8 mouse cellular contexts compared by ENCODE assay signal in genomic region chr14:62836926-62837640, GRCm38 (mm10). TPM values are rescaled to one million over a fixed set of nuclear protein-coding genes. Genes with fewer than 3 reads are reported as not detected.
DNase-seq lines count a peak whose midpoint lies in the region; ATAC-seq lines count a peak whose summit lies in the region.

No protein-coding gene starts in this region.

- peak; percentile 97 for DNase-seq in adipocyte (ENCODE audit: low spot score)
- peak; percentile 99 for DNase-seq in embryo, embryonic 10 days (ENCODE audit: low spot score)
- peak; percentile 94 for DNase-seq in gastrocnemius, postnatal 10 days
- peak; percentile 100 for DNase-seq in induced T-regulatory cell, adult 2 months (ENCODE audit: low read depth)
- DNase-seq in left cerebral cortex, adult 9 months (ENCODE audit: low spot score in 2 of 2), result peak; percentile 99
- DNase-seq in right cerebral cortex, postnatal 14 days, result peak; percentile 97
- peak; percentile 97 to 98 for DNase-seq in urinary bladder, postnatal 4 days (ENCODE audit: low spot score in 2 of 2)

- peak; percentile 85 for ATAC-seq in megakaryocyte progenitor cell, adult 5-6 weeks (replicated peaks; ENCODE audit: poor library complexity)

RNA-seq across cellular contexts. Expression of gene Wdfy2, which starts 0.4 kb away (rescaled TPM):
- 10 to 100 TPM in 1 of 2 experiments, 1 to 10 TPM in 1; 8.9 to 10.1 TPM for total RNA-seq in gastrocnemius, postnatal 10 days (2021)
- 18.2 and 19.6 TPM in 2 replicates for total RNA-seq in megakaryocyte progenitor cell, adult 5-6 weeks (2015)
- total RNA-seq in megakaryocyte progenitor cell, adult 5-6 weeks (2017), result 22.1 and 24.2 TPM in 2 replicates

Comparison
In these comparisons a context has a peak if more than half of its experiments do, and no peak if none do; other contexts are left out.
1. Peak in every context shown above with its lines: DNase-seq and ATAC-seq.